Mouse (Mus musculus) layer of hippocampus, adult 9-11 months (tissue): ENCODE results near the gene Slc22a13.

Experiments used
- DNase-seq: peaks from one replicate; pipeline ENCODE4 v3.0.0; 2022

Slc22a13 gene

DNA sequence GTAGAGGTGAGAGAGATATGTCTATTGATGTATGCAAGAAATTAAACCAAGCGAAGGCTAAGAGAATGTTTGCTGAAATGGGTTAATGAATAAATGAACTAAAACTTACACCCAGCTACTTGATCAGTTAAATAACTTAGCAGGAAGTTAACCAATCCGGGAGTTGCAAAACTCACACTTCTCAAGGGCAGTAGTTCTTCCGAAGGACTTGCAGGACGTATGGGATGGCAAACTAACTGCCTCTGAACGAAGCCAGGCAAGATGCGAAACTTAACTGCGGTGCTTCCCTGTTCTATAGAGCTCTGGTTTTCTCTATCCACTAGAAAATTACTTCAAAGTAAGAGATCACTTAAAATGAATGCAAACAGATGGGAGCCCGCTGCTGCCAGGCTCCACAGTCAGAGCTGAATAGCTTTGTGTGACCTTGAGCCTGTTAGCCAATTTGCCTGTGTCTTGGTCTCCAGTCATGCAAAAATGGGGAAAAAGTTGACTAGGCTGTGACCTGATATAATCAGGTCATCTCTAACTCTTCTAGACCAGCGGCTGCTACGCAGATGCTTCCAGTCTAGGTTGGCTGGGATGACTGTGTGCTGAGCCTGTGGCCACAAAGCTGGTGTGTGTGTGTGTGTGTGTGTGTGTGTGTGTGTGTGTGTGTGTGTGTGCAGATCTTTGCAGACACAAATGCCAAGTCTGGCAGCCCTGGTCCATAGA is 9.6 kb downstream of the Slc22a13 start:
- DNase-seq = no peak

DNA sequence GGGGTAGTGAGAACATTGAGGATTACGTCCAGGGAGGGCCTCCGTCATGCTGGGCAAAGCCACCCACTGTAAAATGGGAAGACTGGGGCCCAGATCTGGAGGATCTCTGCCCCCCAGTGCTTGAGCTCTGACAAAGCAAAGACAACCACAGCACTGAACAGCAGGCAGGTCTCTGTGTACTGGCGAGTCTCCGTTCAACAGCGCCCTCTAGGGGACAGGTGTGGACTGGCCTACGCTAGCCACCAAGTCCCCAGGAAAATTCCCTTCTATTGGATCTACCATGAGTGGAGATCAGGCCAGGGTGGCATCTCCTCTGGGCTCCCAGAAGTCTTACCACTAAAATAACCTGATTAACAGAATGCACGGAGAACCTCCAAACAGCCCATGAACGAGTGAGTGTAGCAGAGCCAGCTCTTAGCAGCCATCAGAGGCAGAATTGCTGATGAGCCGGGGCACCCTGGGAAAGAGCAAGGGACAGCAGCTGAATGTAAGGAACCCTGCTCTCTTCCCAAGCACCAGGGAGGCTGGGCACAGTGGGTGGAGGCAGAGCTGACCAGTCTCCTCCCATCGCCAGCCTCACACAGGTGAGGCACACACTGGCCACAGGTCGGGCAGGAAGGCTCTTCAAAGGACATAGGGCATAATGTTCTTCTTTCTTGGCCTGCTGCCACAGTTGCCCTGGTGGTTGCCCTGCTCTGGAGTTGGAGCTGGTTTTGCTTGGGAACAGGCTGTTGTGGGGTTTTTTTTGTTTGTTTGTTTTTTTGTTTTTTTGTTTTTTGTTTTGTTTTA is 16.5 kb downstream of the Slc22a13 start:
- DNase-seq = no peak

DNA sequence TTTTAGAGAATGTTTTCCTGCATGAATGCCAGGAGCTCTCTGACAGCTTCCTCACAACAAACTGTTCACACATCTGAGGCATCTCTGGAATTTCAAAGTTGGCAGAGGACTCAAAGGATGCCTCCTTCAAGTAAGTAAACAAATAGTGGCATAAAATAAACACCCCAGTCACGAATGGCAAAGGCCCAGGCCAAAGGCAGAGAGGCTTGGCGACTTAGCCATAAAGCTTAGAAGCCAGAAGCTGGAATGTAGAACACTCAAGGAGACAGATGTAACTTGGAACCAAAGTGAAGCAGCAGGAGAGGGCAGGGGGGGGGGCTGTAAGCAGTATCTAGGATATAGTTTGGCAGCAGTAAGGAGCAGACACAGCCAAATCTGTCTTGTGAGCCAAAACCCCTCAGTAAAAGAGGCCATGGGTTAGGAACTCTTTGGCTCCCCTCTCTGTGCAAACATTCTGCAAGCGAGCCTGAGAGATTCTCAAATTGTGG is 27.6 kb downstream of the Slc22a13 start:
- DNase-seq = no peak

DNA sequence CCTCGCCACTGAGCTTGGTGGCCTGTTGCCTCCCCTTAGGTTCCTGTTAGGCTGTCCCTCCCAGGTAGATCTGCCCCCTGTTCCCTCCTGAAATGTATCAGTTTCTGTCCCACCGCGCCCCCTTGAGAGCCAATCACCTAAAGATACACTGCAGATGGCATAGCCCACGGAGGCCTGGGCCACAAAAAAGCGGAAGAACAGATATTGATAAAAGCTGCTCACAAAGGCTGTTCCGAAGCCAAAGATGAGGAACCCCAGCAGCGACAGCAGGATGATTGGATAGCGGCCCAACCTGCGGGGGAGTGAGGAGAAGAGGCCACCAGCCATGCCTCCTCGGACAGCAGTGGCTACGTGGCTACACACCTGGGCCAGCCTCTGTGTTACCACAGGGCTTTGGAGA is 29.6 kb downstream of the Slc22a13 start:
- DNase-seq = no peak

DNA sequence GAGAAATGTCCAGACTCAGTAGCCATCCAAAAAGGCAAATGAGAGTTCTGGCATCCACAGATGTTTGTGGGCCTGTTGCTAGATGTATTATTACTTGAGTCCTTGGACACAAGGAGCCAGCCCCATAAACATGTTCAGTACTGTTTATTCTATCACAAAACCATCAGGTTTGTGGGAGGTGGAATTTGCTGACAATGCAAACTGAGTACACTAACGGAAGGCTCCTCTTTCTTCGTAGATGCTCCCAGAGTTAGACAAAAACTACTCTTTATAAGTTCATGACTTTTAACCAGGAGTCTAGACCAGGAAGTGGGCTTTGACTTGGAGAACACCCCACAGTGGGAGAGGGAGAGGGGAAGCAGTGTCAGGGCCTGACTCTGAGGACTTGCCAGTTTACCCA is 41.3 kb downstream of the Slc22a13 start:
- DNase-seq = no peak

DNA sequence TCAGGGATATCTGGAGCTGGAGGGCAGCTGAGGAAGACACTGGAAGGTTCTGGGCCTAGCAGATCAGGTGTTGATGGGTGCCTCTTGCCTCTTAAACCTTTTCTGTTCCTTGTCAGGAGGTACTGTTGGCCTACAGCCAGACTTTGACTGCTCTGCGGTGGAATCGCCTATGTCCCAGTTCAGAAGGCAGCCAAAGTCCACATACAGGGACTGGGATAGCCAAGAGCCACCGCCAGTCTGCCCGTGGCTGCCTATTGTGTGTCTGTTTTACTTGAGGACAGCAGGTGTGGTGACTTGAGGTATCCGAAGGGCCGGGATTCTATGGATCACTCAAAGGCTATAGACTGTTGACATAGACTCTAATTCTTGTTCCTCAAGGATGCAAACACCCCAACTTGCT is 43.4 kb downstream of the Slc22a13 start:
- no peak for DNase-seq

DNA sequence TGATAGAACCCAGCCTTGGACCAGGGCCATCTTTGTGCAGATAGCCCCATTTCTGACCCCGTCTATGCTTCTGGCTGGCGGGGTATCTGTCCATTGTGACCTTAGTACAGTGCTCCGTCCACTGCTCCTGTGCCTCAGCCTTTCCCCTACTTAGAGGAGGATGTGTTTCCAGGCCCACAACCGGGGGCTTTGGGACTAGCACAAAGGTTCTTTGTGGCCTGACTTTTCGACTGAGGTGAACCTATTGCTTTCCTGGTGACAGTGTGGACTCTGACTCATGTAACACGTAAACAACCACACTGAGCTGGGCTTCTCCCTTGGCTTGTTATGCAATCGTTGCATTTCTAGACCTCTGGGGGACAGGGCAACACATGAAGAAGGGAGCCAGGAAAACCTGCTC is 44.2 kb downstream of the Slc22a13 start:
- no peak for DNase-seq

DNA sequence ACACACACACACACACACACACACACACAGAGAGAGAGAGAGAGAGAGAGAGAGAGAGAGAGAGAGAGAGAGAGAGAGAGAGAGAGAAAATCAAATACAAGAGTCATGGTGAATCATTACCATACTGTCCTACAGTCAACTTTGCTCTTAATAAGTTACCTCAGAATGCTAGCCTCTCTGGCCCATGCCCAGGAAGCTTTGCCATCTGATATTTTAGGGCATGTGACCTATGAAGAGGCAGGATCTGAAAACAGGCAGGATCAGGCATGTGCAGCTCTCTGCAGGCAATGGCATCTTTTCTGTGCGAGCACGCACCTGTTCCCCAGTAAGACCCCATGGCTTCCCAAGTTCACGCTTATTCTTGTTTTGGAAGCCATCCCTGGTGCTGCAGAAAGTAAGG is 48.2 kb downstream of the Slc22a13 start:
- DNase-seq = no peak

DNA sequence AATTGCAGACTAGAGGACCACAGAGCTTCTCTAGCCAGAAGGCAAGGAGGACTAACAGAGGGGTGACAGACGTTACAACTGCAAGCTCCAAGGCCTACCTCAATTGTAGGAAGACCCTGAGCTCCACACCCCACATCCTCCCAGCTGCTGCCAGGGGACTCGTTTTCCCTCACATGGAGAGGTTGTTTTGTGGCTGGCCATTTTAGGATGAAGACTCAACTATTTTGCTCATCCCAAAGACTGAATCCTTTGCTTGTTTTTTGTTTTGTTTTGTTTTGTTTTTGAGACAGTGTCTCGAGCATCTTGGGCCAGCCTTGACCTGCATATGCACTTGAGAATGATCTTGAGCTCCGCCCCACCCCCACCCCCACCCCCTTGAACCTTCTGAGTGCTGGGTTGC is 50.0 kb downstream of the Slc22a13 start, which contains the start of gene Gm47289:
TSS of gene Gm47289 (plus strand) at position 301 of the 400 bp plus-strand sequence.
- DNase-seq = no peak

DNA sequence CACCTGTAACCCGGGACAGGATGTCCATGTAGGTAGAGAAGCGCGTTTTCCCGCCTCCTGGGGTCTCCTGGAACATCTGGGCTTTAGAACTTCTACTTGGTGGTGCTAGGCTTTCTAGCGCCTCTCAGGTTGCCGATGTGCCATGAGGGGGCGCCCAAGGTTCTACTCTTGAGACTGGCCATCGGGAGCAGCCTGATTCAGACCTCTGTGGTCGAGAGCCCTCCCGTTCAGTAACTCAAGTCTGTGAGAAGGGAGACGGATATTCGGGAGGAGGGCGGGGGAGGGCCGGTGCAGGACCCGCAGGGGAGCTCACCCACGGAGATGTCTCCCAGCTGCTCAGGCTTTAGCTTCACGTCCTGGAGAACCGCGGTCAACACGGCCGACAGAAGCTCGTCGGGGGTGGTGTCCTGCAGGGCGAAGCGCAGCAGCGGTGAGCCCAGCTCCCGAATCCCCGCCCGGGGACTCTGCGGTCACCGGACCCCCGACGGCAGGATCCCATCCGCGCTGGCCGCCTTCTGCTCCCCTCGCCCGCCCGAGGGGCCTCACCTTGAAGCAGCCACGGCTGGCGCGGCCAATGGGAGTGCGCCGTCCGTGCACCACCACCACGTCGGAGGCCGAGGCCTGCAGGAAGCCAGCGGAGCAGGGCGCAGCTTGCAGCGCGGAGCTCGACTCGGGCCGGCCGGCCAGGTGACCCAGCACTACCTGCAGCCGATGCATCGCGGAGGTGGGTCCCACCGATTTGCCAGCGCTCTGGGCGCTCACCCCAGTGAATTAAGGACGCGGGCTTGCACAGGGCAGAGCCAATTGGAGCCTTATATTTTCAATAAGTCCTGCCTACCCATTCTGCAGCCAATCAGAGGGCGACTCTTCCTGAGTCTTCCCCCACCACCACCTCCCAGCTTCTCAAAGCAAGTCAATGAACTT is 52.4 kb downstream of the Slc22a13 start, which contains the start of gene Acaa1b:
TSS of gene Acaa1b (minus strand) at position 816 of the 924 bp plus-strand sequence.
- peak; percentile 44 for DNase-seq

DNA sequence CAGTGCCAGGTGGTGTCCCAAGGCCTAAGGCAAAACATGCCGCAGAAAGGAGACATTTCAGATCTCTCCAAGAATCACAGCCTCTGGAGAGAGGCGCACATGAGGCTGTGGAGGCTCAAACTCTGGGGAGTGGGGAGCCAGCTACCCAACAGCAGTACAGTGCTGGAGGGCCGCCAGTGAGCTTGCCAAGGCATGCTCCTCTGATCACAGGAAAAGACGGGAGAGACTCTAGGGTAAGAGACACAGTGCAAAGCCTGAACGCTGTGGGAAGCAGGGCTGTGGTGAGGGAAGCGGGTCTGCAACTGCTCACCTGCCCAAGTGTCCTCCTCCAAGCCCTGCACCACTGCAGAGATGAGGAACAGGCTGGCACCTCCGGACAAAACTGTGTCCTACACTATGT is 53.1 kb downstream of the Slc22a13 start:
- no peak for DNase-seq

DNA sequence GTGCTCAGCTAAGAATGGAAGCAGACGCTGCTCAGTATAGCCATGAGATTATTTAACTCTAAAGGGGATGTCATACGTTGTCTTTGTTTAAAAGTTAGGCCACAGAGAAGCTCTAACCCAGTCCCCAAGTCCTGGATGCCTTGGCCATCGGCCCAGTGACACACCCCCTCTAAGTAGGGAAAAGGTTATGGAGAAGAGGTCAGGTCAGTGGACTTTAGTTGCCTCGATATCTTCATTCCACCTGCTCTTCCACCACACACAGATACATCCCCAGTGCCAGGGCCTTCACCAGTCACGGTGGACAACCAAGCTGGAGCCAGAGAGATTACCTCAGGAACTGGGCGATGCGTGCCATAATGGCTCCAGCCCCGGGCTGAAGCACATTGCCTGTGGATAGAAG is 53.5 kb downstream of the Slc22a13 start:
- DNase-seq = no peak

DNA sequence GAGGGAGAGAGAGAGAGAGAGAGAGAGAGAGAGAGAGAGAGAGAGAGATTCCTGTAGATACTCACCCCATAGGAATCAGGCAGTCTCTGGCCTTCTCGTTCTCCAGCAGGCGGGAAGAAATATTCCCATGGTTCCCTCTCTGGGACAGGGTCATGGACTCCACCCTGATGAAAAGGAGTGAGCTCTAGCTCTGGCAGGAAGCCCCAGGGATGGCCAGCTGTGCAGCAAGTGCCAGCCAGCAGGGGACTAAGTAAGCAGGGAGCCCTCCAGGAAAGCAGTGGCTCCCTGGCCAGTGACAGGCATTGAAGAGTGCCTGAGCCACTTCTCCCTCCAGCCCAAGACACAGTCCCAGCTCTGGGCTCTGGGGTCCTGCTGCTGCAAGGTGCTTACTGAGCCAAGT is 57.1 kb downstream of the Slc22a13 start:
- DNase-seq = no peak

DNA sequence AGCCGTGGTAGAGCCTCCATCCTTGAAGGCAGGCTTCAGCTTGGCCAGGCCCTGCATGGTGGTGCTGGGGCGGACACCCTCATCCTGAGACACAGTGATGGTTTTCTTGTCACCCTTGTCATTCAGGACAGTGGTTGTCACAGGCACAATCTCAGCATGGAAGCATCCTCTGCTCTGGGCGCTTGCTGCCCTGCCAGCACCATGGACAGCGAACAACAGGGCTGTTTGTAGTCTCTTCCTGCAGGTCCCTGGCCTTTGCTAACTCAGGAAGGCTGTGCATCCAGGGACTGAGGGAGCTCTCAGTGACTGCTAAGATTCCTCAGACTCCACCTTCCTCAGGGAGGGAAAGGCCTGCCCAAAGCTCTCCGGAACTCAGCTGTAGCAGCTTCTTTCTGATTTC is 59.3 kb downstream of the Slc22a13 start:
- DNase-seq = no peak

DNA sequence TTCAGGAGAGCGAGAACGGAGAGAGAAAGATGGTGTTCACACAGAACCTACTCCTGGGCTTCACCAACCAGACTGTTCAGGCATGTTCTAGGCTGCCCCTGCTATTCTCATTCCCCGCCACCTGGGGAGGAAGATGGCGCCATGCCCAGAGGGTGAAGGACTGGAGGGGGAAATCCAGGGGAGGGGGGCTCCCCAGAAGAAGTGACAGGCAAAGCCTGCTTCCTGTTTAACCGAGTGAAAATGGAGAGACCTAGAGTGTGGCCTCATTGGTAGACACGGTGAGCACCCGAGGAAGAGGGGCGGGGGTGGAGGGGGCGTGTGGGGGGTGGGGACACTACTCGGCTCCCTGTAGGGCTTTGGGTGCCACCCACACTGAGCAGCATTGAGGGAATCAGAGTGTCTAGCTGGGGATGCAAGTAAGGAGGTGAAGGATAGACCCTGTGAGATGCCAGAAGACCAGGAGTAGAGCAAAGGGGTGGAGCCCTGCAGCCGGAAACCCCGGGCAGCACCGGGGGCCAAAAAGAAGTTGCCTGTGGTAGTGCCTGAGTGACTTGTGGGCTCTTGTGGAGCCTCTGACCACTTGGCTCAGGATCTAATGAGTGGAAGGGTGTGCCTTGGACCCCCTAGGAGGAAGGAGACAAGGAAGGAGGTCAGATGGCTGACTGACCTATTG is 62.7 kb downstream of the Slc22a13 start:
- DNase-seq = no peak

DNA sequence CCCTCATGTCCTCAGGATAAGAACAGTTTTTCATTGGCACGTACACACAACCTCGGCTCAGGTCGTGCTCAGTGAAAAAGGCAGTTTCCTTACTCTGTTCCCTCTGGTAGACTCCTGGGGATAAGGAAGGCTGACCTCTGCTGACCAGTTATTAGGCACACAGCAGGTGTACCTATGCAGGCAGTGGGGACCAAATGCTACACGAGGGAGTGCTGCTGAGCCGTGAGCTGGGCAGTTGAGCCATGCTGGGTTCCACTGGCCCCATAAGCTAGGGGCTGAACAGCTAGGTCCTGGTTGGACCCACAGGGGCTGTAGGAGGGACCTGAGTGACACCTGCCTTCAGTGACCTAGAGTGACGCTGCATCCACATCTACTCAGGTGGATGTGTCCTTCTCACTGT is 63.3 kb downstream of the Slc22a13 start:
- no peak for DNase-seq

DNA sequence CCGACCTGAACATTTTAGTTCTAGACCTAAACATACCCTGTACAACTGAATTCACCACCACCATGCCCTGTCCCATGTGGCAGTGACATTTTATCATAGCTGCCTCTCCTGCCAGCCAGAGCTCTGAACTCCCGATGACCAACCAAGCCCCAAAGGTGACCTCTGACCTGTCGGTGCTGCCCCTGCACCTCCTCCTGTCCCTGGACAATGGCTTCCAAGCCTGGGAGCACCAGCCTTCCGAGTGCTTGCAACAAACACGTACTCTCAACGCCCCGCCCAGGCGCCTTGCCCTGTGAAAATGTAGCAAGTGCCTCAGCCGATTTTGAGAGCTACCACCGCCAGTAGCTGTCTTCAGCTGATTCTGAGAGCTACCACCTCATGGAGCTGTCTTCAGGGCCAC is 63.8 kb downstream of the Slc22a13 start:
- DNase-seq = no peak

DNA sequence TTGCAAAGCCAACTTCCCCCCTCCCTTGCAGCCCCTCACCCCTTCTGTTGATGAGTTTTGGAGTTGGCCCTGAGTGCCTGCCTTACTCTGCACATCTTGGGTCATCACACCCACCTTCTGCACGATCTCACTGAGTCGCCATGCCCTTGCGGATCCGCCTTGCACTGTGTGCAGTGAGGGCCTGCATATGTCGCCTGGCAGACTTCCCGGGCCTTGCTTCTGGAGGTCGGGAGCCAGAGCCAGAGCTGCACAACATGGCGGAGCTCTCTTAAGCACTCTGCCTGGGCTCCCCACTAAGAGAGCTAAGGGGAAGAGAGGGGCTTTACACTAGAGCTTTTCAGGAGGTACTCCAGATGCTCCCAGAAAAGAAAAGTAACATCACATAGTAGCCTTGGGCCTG is 64.2 kb downstream of the Slc22a13 start:
- DNase-seq = no peak

DNA sequence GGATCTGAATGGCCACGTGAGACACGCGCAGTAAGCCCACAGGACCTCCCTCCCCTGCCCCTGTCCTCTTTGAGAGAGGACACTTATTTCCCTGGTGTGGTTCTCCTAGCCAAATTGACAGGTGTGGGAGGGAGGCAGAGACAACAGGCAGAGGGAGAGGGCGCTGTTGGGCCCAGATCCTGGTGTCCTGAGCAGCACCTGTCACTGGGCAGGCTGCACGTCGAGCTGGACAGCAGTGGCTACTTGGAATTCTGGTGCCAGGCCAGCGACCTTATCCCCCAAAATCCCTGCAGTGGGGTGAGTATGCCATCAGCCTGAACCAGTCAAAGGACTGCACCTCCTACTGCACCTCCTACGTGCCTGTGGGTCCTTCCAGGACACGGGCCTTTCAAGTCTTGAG is 65.5 kb downstream of the Slc22a13 start:
- no peak for DNase-seq
